Mouse (Mus musculus): ENCODE results near the gene Zfp871. TPM values are rescaled to one million over a fixed set of nuclear protein-coding genes. Genes with fewer than 3 reads are reported as not detected.

Zfp871 gene
- polyA plus RNA-seq, 1 experiment from 2014 or later: 60.8 TPM

Other genes starting within 250 kb of the Zfp871 start
- gene Cyp4f37, start 167.0 kb downstream of the Zfp871 start, polyA plus RNA-seq (2014; fragmentation: Nextera tagmentation; extraction: Ambion mirVana): 0.37 and 0.60 TPM in 2 replicates
- not detected in 2 replicates for gene Cyp4f40, start 129.4 kb downstream of the Zfp871 start, polyA plus RNA-seq (2014; fragmentation: Nextera tagmentation; extraction: Ambion mirVana)
- gene Cyp4f15, start 102.7 kb downstream of the Zfp871 start, polyA plus RNA-seq (2014; fragmentation: Nextera tagmentation; extraction: Ambion mirVana): 2.2 and 2.5 TPM in 2 replicates
- gene Zfp811, start 21.6 kb upstream of the Zfp871 start, polyA plus RNA-seq (2014; fragmentation: Nextera tagmentation; extraction: Ambion mirVana): 39.8 and 46.8 TPM in 2 replicates
- 20.1 and 20.6 TPM in 2 replicates for gene Zfp799, start 42.0 kb upstream of the Zfp871 start, polyA plus RNA-seq (2014; fragmentation: Nextera tagmentation; extraction: Ambion mirVana)
- gene Zfp870, start 103.4 kb upstream of the Zfp871 start, polyA plus RNA-seq (2014; fragmentation: Nextera tagmentation; extraction: Ambion mirVana): 7.9 and 10.1 TPM in 2 replicates
- 0.10 TPM in 1 of 2 replicates, not detected in the other for gene Cyp4f14, start 129.1 kb upstream of the Zfp871 start, polyA plus RNA-seq (2014; fragmentation: Nextera tagmentation; extraction: Ambion mirVana)
- 9.4 and 10.1 TPM in 2 replicates for gene Cyp4f13, start 159.1 kb upstream of the Zfp871 start, polyA plus RNA-seq (2014; fragmentation: Nextera tagmentation; extraction: Ambion mirVana)
- gene Zfp472, start 177.5 kb upstream of the Zfp871 start, polyA plus RNA-seq (2014; fragmentation: Nextera tagmentation; extraction: Ambion mirVana): 8.5 and 8.9 TPM in 2 replicates
- gene Zfp952, start 204.8 kb upstream of the Zfp871 start, polyA plus RNA-seq (2014; fragmentation: Nextera tagmentation; extraction: Ambion mirVana): 20.2 and 23.5 TPM in 2 replicates
- 29.1 and 31.2 TPM in 2 replicates for gene Zfp763, start 245.1 kb upstream of the Zfp871 start, polyA plus RNA-seq (2014; fragmentation: Nextera tagmentation; extraction: Ambion mirVana)

Measured in hindbrain, embryonic 14.5 days (tissue).